Mouse (Mus musculus) gastrocnemius, postnatal 14 days (tissue): ENCODE results near the gene Ctsw. TPM values are rescaled to one million over a fixed set of nuclear protein-coding genes. Genes with fewer than 3 reads are reported as not detected.

ENCODE experiments used
- DNase-seq: peaks from one replicate; pipeline ENCODE4 v3.0.0; 2021; ENCODE audit warnings: mixed read lengths
- intact Hi-C: fragments of 180-260 bp; cut with DNase I; formaldehyde crosslinking; loops from one replicate; pipeline ENCODE4 v1.15.1; 2025; ENCODE audit warnings: low total_unique reads
- total RNA-seq, 2 experiments: library from RNA; stranded (reverse); gene quantifications; 2 replicates each; pipeline ENCODE4 v1.2.3; 2021

Gene Ctsw
- total RNA-seq, 2 experiments from 2014 or later = not detected

DNA sequence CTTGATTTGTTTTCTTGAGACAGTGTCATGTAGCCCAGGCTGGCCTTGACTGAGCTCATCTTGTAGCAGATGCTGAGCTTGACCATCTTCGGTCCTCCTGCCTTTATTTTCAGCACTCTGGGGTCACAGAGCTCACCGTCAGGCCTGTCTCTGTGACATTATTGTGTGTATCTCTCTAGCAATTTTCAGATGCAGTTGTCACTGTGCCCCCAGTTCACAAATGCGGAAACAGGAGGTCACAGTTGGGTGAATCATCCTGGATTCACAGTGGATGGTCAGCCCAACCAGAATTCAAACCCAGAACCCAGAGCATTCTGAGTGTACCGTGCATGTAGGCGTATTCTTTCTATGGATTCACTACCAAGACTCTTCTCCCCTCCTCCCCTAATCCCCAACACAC, 22.6 kb downstream of the Ctsw start:
- no peak for DNase-seq
- intact Hi-C loops = no loop called here

DNA sequence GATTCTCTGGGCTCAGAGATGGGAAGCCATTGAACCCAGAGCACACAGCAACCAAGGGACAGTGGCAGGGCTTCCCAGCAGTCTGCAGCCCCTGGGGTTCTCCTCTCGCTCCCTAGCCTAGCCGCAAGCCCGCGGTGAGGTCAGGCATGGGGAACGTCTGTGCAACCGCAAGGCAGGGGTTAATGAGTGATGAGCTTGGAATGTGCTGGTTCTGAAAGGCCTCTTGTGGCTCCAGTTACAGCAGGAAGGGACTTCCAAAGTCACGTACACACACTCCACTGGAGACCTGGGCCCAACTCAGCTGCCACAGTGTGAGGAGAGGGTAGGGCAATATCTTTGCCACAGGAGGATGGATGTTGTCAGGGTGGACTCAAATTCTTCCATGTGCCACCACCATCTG, 23.4 kb downstream of the Ctsw start:
- intact Hi-C loops = no loop called here

DNA sequence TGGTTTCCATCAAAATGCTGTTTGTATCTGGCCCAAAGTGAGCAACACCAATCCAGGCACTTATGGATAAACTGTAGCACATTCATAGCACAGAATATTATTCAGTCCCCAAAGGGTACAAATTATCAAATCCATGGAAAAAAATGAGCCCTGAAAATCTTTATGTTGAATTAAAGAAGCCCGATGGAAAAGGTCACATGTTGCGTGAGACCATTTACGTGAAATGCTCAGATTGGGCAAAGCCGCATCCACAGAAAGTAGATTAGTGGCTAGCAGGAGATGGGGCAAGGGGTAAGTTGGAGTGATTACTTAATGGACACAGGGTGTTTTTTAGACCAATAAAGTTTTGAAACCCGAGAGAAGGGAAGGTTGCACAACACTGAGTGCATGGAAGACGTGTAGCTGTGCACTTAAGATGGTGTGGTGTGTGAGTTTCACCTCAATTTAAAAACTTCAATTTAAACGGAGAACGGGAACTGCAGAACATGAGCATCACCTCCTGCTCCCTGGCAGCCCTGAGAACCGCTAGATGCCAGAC, 23.9 kb downstream of the Ctsw start:
- no peak for DNase-seq
- intact Hi-C loops = no loop called here

More for the DNA sequence above, 23.4 kb downstream of the Ctsw start:
- no peak for DNase-seq

DNA sequence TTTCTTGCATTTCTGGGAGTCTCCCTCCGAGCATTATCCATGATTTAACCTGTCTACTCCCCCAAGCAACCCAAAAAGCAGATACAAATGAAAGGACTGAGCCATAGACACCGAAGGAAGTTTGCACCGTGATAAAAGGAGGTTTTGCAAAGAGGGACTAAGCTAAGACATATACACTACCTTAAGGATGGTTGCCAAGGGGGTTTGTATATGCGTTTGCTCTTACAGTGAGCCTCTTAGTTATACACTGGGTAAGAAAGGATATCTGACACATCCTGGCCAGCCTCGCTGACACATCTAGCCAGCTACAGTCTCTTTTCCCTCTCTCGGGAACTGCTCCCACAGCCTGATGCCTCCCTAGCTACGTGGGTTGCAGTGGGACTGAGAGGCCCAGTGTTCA, 34.4 kb downstream of the Ctsw start:
- DNase-seq = no peak
- intact Hi-C loops = no loop called here

DNA sequence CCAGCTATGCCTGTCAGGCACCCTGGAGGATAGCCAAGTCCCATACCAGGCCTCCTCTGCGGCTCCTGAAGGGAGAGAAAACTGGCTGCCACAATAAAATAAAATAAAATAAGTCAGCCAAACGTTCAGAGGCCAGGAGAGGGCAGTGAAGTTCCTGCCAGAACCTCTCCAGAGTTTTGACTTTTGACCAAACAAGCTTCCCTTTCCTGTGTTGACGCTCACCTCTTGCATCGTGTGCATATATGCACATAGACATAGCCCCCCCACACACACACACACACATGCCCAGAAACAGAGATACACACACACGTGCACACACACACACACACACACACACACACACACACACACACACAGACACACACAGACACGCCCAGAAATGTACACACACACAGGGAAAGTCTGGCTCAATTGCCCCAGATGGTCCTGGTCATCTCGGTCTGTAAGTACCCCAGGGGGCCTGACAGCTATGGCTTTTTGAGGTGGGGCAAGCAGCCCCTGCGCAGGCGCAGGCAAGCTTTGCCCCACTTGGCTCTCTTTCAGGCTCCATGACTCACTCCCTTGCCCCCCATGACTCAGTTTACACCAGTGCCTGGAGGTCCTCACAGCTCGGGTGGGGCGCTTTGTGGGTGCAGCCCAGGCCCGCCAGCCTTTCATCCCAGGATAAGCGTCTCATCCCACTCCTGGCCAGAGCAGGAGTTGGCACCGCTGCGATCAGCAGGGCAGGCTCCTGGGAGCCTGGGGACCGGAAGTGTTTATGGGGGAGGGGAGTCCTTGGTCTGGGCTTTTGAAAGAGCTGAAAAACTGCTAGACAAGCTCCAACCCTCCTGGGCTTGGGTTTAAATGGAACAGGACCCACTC, 35.1 kb downstream of the Ctsw start:
- peak; percentile 61 for DNase-seq
- intact Hi-C loops = no loop called here

DNA sequence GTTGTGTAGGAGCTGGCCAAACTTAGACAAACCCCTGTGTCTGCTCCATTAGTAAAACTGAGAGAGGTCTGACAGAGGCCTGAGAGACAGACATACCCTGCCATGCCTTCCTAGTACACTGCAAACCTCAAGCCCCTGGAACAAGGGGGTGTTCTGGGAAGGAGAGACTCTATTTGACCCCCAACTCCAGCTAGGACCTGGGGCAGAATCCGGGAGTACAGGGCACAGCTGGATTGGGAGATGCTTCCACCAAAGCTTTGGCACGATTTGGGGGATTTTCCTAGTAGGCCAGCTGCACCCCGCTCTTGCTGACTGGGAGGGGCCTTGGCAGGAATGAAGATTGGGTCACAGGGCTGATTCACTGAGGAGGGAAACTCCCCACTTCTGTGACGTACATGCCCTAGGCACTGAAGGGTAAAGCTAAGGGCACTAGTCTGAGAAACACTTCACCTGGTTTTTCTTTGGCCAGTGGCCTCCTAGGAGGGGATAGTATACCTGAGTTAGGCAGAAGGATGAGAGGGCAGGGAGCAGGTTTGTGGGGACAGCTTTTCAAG, 36.3 kb downstream of the Ctsw start:
- intact Hi-C loops = no loop called here
- DNase-seq = no peak

DNA sequence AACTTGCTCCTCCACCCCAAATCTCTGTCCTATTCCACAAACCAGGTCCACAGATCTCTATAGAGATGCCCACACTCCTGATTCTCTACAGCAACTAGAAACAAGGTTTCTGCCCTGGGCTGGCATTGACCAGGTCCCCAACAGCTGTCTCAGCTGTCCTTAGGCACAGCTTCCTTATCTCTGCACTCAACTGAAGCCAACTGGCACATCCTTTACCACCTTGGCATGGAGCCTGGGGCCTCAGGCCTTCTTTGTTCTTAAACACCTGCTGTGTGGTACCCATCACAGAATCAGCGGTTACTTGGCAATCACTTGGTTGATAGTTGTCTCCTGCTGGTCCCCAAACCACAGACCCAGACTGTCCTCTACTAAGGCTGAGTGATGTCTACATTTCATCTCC, 37.9 kb downstream of the Ctsw start:
- intact Hi-C loops = no loop called here
- DNase-seq = no peak

DNA sequence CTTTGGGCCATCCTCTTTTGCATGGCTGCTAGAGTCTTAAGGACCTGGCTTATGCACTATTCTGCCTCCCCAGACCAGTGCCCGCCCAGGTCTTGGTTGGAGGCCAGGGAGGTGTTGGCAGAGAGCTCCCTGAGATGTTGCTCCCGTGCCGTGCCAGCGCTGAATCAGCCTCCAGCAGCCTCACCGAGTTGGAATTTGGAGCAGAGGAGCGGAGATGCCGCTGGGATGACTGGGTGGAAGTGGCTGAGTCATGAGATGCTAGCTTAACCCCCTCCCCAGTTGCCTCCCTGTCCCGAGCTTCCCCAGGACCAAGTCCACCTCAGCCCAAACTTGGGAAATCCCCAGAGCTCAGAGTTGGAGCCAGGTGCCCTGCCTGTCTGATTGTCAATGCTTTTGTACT, 38.5 kb downstream of the Ctsw start:
- intact Hi-C loops = no loop called here
- DNase-seq = peak; percentile 84

DNA sequence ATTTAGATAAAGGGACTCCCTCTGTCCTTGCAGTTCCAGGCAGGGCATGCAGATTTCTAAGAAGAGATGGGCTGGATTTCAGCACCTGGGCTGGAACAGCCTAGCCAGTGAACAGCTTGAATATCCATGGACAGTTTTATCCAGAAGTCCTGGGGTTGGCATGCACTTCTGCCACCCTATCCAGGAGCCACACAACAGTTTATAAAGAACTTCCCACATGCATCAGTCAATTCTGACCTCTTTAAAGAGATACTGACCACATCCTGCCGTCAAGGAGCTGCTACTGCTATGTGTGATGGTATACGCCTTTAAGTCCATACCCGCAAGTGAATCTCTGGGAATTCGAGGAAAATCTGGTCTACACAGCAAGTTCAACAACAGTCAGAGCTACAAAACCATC, 39.1 kb downstream of the Ctsw start:
- intact Hi-C loops = no loop called here
- DNase-seq = no peak

DNA sequence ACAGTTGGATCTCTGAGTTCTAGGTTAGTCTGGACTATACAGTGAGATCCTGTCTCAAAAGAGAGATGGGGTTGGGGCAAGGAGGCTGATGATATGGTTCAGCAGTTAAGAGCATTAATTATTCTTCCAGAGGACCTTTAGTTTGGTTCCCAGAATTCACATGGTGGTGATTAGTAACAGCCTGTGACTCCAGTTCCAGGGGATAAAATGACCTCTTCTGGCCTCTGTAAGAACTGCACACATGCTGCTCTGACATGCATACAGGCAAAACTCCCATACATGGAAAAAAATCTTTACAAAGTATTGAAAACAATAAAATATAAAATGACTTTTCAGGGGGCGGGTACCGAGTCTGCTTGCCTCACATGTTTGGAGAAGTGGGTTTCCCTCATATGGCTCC, 40.2 kb downstream of the Ctsw start:
- no peak for DNase-seq
- intact Hi-C loops = no loop called here

DNA sequence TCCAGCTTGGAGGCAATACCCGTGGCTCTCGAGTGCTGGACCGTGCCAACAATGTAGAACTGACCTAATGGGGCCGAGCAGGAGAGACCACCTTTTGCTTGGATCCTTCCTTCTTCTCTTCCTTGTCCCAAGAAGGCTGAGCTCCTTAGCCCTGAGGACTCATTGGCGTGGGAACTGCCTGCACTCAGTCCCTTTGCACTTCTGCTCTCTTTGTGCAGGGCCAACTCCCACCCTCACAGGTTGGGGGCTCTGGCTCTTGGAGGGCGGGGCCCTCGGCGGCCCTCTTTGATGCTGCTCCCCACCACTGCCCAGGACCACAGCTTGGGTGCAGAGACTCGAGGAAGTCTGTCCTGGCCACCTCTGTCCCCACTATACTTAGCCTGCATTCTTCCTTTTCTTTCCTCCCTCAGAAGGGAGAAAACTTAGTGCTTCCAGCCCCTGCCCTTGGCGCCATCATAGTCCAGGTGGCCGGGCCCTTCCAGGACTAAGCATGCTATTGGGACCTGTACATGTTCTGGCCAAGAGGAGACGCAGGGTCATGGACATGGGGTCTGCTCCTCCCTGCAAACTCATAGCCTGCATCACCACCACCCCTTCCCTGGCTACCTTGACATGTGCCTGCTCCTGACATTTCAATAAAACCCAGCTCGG, 41.5 kb downstream of the Ctsw start:
- DNase-seq = no peak
- intact Hi-C loops = no loop called here

DNA sequence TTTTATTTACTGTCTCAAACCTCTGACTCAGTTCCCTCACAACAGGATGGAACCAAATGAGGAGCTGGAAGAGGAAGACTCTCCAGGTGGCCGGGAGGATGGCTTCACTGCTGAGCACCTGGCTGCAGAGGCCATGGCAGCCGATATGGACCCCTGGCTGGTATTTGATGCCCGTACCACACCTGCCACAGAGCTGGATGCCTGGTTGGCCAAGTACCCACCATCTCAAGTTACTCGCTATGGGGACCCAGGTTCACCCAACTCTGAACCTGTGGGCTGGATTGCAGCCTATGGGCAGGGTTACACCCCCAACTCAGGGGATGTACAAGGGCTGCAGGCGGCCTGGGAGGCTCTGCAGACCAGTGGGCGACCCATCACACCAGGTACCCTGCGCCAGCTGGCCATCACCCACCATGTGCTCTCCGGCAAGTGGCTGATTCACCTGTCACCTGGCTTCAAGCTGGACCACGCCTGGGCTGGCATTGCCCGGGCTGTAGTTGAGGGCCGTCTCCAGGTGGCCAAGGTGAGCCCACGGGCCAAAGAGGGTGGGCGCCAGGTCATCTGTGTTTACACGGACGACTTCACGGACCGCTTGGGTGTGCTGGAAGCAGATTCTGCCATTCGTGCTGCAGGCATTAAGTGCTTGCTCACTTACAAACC, 42.3 kb downstream of the Ctsw start:
- DNase-seq = no peak
- intact Hi-C loops = no loop called here

DNA sequence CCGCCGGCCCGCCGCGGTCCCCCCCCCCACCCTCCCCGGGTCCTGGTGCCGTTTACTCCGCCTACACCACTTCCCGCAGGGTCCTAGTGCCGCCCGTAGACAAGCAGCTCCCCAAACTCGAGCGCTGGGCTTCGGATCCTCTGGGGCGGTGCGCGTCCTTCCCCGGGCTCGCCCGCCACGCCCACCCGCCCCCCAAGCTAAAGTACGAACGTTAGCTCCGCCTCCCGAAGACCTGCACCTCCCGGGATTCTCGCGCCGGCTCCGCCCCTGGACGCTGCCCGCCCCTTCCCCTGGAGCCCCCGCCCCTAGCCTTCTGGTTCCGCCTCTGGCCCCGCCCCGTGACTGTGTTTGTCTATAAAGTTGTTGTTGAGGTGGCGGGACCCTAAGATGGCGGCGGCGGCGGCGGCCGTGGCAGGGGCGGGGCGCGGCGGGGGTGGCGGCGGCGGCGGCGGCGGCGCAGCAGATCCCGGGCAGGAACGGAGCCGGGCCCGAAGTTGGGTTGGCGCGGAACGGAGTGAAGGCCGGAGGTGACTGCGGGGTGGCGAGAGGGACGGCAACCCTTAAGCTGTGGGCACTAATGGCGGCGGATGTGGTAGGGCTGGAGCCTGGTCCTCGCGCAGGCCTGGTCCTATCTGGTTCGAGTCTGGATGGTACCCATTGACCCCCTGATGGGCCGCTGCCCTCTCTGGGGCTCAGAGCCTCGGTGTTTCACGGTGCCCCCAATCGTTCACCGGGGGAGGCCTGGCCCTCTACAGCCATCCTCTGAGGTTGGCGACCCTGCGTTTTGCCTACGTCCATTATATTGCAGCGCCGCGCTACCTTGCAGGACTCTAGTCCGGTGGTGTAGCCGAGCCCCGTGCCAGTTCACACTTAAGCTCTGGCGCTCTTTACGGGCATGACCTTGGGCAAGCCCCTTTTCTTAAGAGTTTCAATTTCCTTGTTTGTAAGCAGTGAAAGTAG, 43.2 kb downstream of the Ctsw start, which contains the start of the genes Drap1 and AI837181:
Drap1 (minus strand) TSS at position 198 of the 960 bp plus-strand sequence.
AI837181 (plus strand) TSS at position 363 of the 960 bp plus-strand sequence.
- peak; percentile 97 for DNase-seq
- intact Hi-C loops = no loop called here

DNA sequence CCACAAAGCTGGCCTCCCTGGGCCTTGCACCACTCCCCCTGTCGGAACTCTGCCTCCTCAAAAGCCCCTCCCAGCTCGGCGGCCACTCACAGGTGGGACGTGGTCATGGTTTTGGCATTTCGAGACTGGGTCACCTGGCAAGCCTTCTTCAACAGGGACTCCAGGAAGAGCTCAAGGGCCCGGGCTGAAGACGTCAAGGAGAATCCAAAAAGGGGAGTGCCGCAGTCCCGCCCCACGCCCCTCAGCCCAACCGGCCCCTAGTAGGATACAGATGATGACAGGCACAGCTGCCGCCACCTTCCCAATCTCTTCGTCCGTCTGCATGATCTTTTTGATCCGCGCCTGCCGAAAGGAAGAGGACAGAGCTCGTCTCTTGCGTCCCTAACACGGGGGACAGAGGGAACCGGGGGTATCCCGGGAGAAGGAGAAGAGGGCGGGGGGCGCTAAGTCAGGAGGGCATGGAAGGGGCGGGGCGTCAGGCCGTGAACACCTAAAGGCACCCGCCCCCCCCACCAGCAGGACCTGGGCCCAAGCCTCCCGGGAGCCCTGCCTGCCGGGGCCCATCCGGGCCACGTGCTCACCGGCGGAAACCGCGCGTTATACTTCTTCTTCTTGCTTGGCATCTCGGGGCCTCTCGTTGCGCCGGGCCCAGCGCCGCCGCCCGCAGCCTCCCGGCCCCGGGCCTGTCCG, 44.1 kb downstream of the Ctsw start:
- peak; percentile 79 for DNase-seq
- intact Hi-C loops = no loop called here

DNA sequence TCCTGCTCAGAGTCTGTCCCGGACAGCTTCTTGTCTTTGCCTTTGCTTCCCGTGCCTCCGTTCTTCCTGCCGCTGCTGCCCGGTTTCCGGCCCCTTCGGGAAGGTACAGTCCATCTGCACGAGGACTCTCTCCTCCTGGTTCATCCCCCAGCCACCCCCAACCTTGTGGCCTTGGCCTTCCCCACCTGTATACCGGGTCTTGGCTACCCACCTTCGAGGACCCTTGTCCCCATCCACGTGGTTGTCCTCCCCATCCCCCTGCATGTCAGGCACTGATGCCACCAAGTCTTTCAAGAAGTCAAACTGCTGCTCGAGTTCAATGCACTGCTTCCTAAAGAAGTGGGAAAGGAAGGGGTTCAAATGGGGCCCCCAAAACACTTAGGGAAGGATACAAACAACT, 44.7 kb downstream of the Ctsw start:
- intact Hi-C loops = no loop called here
- DNase-seq = no peak

DNA sequence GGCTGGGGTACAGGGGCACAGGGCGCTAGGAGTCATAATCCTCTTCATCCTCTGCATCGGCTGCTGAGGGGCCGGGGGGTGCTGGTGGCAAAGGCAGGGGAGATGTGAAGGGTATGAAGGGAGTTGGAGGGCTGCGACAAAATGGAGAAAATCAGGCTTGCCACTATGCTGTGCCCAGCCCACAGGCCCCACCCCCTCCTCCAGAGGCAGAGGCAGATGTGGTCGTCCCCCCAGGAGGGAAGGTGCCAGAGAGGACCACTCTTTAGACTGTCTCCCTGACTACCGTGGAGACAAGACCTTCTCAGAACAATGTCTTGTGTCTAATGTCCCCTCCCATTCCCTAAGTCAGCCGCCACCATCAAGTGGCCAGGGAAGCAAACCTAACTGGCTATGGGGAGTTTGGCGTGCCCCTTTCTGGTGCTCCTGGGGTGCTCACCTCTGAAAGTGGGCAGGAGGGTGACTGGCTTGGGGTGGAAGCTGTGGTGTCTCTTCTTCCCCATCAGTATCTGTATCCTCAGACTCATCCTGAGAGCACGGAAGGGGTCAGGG, 45.3 kb downstream of the Ctsw start:
- intact Hi-C loops = no loop called here
- DNase-seq = no peak

DNA sequence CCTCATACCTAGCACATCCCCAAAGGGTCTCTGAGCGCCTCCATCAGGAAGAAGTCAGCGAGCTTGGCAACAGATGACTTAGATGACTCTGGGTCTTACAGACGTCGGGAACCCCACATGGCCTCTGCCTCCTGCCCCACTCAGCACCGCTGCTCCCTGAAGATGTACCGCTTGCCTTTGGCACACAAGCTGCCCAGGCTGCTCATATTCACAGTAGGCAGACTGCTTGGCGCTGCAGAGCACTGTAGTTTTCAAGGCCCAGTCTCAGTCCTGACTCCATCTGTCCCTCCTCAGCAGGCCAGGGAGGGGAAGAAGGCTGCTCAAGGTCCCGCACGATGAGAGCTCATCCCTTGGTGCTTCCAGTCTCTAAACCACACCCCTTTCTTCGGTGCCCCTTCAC, 46.0 kb downstream of the Ctsw start:
- intact Hi-C loops = no loop called here
- no peak for DNase-seq

DNA sequence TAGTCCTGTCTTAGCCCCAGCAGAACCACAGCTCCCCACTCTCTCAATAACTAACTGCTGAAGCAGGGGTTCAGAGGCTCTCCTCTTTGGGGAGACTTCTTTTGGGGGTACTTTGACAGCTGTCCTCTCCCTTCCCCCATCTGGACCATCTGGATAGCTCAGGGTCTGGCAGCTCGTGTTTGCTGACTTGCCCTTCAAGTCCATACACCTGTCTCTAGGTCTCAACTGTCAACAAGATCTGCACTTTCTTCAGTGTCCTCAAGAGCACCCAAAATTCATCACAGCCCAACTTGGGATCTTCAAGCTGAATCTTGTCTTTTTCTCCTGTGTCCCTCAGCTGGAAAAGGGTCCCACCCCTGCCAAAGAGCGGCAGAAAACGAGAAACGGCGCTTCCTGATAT, 46.5 kb downstream of the Ctsw start:
- no peak for DNase-seq
- intact Hi-C loops = no loop called here
